In genomic region chr14:24833211-24833610, GRCm38 (mm10) we compare ENCODE assay signal across 17 mouse cellular contexts.
DNase-seq lines count a peak whose midpoint lies in the region; ATAC-seq lines count a peak whose summit lies in the region.
"Had no signal": no experiment of that assay in that cellular context is flagged by ENCODE, and none has a peak within 500 bp of the region (broad histone marks: within the 10 kb centered on the region; RNA-seq: fewer than 3 reads in every experiment).

No protein-coding gene starts in this region.

- peak overlapping the region; percentile 35; the same call in 1 of the 2 replicates for H3K27ac ChIP-seq in forebrain, embryonic 13.5 days
- H3K27ac ChIP-seq in forebrain, embryonic 11.5 days (ENCODE audit: low read depth, low read length): no peak overlapping the region
- peak overlapping the region; percentile 57; the same call in 1 of the 2 replicates for H3K27ac ChIP-seq in limb, embryonic 10.5 days
- 0 out of 2 replicates have a peak overlapping the region, but pooled peaks have one; percentile 13 for H3K27ac ChIP-seq in neural tube, embryonic 15.5 days (replicated peaks)

- no peaks in the 10 kb centered on the region for H3K27me3 ChIP-seq in forebrain, embryonic 13.5 days
- no peaks in the 10 kb centered on the region for H3K27me3 ChIP-seq in forebrain, embryonic 11.5 days (ENCODE audit: control insufficient read depth, insufficient read depth, low read length)
- 0 out of 2 replicates have a peak, but pooled peaks cover 3% of the 10 kb centered on the region for H3K27me3 ChIP-seq in limb, embryonic 10.5 days (ENCODE audit: low read depth, poor library complexity, severe bottlenecking)
- H3K27me3 ChIP-seq in neural tube, embryonic 15.5 days (replicated peaks): no peaks in the 10 kb centered on the region
- H3K27me3 ChIP-seq: limb, embryonic 15.5 days had no signal

- no peak for DNase-seq in forebrain, embryonic 11.5 days (ENCODE audit: low spot score)
- peak; percentile 20 for DNase-seq in retina, postnatal 1 day
- DNase-seq in retina, embryonic 14.5 days (ENCODE audit: low spot score): no peak
- no peak for DNase-seq in limb, embryonic 10.5 days (ENCODE audit: low spot score)
- no peak for DNase-seq in left cerebral cortex, adult 11 months (ENCODE audit: low spot score)
- DNase-seq in layer of hippocampus, postnatal 36 days: no peak
- DNase-seq: adrenal gland, postnatal 10 days; cerebellum, adult 18-20 months; gastrocnemius, postnatal 25 days; heart, postnatal 10 days; liver, postnatal 0 days; right cerebral cortex, postnatal 14 days; thymus, postnatal 14 days had no signal

- no peak overlapping the region for H3K4me3 ChIP-seq in forebrain, embryonic 13.5 days
- no peak overlapping the region for H3K4me3 ChIP-seq in forebrain, embryonic 11.5 days (ENCODE audit: low read depth, low read length)
- H3K4me3 ChIP-seq in limb, embryonic 10.5 days: no peak overlapping the region
- no peak overlapping the region for H3K4me3 ChIP-seq in neural tube, embryonic 15.5 days (replicated peaks)
- H3K4me3 ChIP-seq: limb, embryonic 15.5 days had no signal

- WGBS in forebrain, embryonic 13.5 days: 25% methylated on average over 2 of the region's 2 CpGs
- 33% methylated on average over 2 of the region's 2 CpGs for WGBS in forebrain, embryonic 11.5 days
- 48% methylated on average over 2 of the region's 2 CpGs for WGBS in limb, embryonic 10.5 days
- WGBS in neural tube, embryonic 15.5 days: 28% methylated on average over 2 of the region's 2 CpGs

- ATAC-seq in forebrain, embryonic 13.5 days: no peak
- no peak for ATAC-seq in forebrain, embryonic 11.5 days (replicated peaks; ENCODE audit: low FRiP score)
- ATAC-seq in neural tube, embryonic 15.5 days (ENCODE audit: low FRiP score): no peak
- ATAC-seq: inflammation-experienced regulatory T-cells, adult 6 months; liver, postnatal 0 days had no signal

- H3K4me1 ChIP-seq in forebrain, embryonic 13.5 days: peaks cover 32% of the 10 kb centered on the region
- peaks cover 4% of the 10 kb centered on the region; the same call in 1 of the 2 replicates for H3K4me1 ChIP-seq in forebrain, embryonic 11.5 days (replicated peaks; ENCODE audit: control insufficient read depth, insufficient read depth, low read length)
- H3K4me1 ChIP-seq in limb, embryonic 10.5 days: peaks cover 38% of the 10 kb centered on the region
- peaks cover 31% of the 10 kb centered on the region for H3K4me1 ChIP-seq in neural tube, embryonic 15.5 days

- H3K36me3 ChIP-seq in forebrain, embryonic 13.5 days (ENCODE audit: poor library complexity, severe bottlenecking): no peaks in the 10 kb centered on the region
- H3K36me3 ChIP-seq in forebrain, embryonic 11.5 days (ENCODE audit: control insufficient read depth, insufficient read depth, low read length): no peaks in the 10 kb centered on the region
- no peaks in the 10 kb centered on the region for H3K36me3 ChIP-seq in limb, embryonic 10.5 days
- no peaks in the 10 kb centered on the region for H3K36me3 ChIP-seq in neural tube, embryonic 15.5 days
- H3K36me3 ChIP-seq: limb, embryonic 15.5 days had no signal

- H3K9ac ChIP-seq in forebrain, embryonic 13.5 days: 0 out of 2 replicates have a peak overlapping the region, but pooled peaks have one; percentile 23
- H3K9ac ChIP-seq in forebrain, embryonic 11.5 days (ENCODE audit: low read length): no peak overlapping the region
- no peak overlapping the region for H3K9ac ChIP-seq in neural tube, embryonic 15.5 days (replicated peaks)
- H3K9ac ChIP-seq: limb, embryonic 15.5 days; liver, postnatal 0 days had no signal

- no peaks in the 10 kb centered on the region for H3K9me3 ChIP-seq in forebrain, embryonic 13.5 days (replicated peaks)
- no peaks in the 10 kb centered on the region for H3K9me3 ChIP-seq in forebrain, embryonic 11.5 days (ENCODE audit: control insufficient read depth, low read length)
- H3K9me3 ChIP-seq in limb, embryonic 10.5 days (replicated peaks): no peaks in the 10 kb centered on the region
- H3K9me3 ChIP-seq in neural tube, embryonic 15.5 days (replicated peaks): no peaks in the 10 kb centered on the region
- H3K9me3 ChIP-seq: limb, embryonic 15.5 days had no signal

- H3K4me2 ChIP-seq in forebrain, embryonic 13.5 days: no peak overlapping the region
- H3K4me2 ChIP-seq in forebrain, embryonic 11.5 days (ENCODE audit: low read depth, low read length, severe bottlenecking): no peak overlapping the region
- no peak overlapping the region for H3K4me2 ChIP-seq in neural tube, embryonic 15.5 days
- H3K4me2 ChIP-seq: limb, embryonic 15.5 days had no signal
